Mouse (Mus musculus) yolk sac, embryonic 10.5 days (tissue): ENCODE data around the gene Gm6760.

Source experiments
- DNase-seq: peaks from one replicate; pipeline ENCODE4 v3.0.0-alpha.2; 2017; ENCODE audit warnings: low spot score

Gm6760 gene

GRCm38 (mm10) chrX:64152098-64152497, at the start of gene Gm6760:
Gene Gm6760 (minus strand): TSS chrX:64152198.
- DNase-seq = no peak

- DNase-seq = no peak
These were observed 29.2 kb upstream of the Gm6760 start for GRCm38 (mm10) chrX:64181246-64181645.

- DNase-seq = no peak
These were observed 21.2 kb upstream of the Gm6760 start, which contains the start of gene 3830417A13Rik for GRCm38 (mm10) chrX:64173248-64173647. Gene 3830417A13Rik (plus strand): TSS chrX:64173548.
